Mouse (Mus musculus) embryonic facial prominence, embryonic 11.5 days (tissue): ENCODE measurements around the gene Resp18. TPM values are rescaled to one million over a fixed set of nuclear protein-coding genes. Genes with fewer than 3 reads are reported as not detected.

Source experiments
- ATAC-seq: fragments of 200-750 bp; cut with Nextera tagmentation; replicated peaks from 2 replicates; pipeline ENCODE4 v1.8.0; 2017; ENCODE audit warnings: low read depth; ENCODE audit not compliant: insufficient number of reproducible peaks, low FRiP score, low TSS enrichment
- DNase-seq: peaks from one replicate; pipeline ENCODE4 v3.0.0-alpha.2; 2015; ENCODE audit warnings: low spot score
- H3K27ac ChIP-seq: fragments of 300-500 bp; sonication (generic); replicated peaks from 2 replicates; pipeline ENCODE4 v1.5.1; 2014; ENCODE audit warnings: mild to moderate bottlenecking, low read depth, low read length, control low read depth
- H3K27me3 ChIP-seq: fragments of 300-500 bp; sonication (generic); 2 replicates; pipeline ENCODE4 v1.6.1; 2014; ENCODE audit warnings: mild to moderate bottlenecking, low read length, moderate library complexity, mixed read lengths; ENCODE audit not compliant: control insufficient read depth, insufficient read depth
- H3K36me3 ChIP-seq: fragments of 300-500 bp; sonication (generic); replicated peaks from 2 replicates; pipeline ENCODE4 v1.6.1; 2014; ENCODE audit warnings: low read depth, mild to moderate bottlenecking, low read length, moderate library complexity, mixed read lengths; ENCODE audit not compliant: control insufficient read depth, insufficient read depth
- H3K4me1 ChIP-seq: fragments of 300-500 bp; sonication (generic); 2 replicates; pipeline ENCODE4 v1.6.1; 2014; ENCODE audit warnings: low read length, mixed read lengths; ENCODE audit not compliant: control insufficient read depth, insufficient read depth
- H3K4me2 ChIP-seq: fragments of 300-500 bp; sonication (generic); 2 replicates; pipeline ENCODE4 v1.6.1; 2014; ENCODE audit warnings: low read depth, mild to moderate bottlenecking, control low read depth, low read length, moderate library complexity
- H3K4me3 ChIP-seq: fragments of 300-500 bp; sonication (generic); 2 replicates; pipeline ENCODE4 v1.5.1; 2014; ENCODE audit warnings: low read depth, low read length, control low read depth
- H3K9ac ChIP-seq: fragments of 300-500 bp; sonication (generic); replicated peaks from 2 replicates; pipeline ENCODE4 v1.6.1; 2014; ENCODE audit warnings: mild to moderate bottlenecking, control low read depth, low read length
- H3K9me3 ChIP-seq: fragments of 300-500 bp; sonication (generic); replicated peaks from 2 replicates; pipeline ENCODE4 v1.6.1; 2016; ENCODE audit warnings: mild to moderate bottlenecking, low read length, inconsistent platforms, mixed read lengths; ENCODE audit not compliant: control insufficient read depth
- WGBS: fragments of 180-500 bp; shearing (Covaris S2); extraction: QIAGEN DNeasy Blood & Tissue Kit; methylation state at CpG from one replicate; pipeline ENCODE4 v1.1.7; 2014; 5-methylcytosine and 5-hydroxymethylcytosine counted together
- polyA plus RNA-seq: library from polyadenylated mRNA; unstranded; fragments of >200 nt; fragmentation: Nextera tagmentation; extraction: Ambion mirVana; gene quantifications from 2 replicates; pipeline ENCODE4 v1.2.1, GENCODE M21; 2014

Resp18 gene
- 4.9 and 5.8 TPM in 2 replicates for polyA plus RNA-seq

DNA sequence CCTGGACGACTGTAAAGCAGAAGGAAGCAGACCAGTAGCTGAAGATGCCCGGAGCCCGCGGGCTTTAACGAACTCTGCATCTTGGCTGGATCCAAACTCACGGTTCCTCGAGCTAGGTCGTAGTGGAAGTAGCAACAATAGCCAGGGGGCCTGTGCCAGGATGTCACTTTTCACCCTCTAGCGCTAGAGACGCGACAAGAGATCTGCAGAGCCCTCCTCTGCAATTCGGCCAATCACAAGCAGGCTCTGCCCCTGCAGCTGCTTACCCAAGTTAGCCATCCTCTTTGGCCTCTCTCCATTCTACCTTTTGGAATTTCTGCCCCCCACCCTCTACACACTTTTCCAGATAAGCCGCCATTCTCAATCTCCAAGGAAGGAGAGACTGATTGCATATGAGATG, at the start of gene Resp18:
Gene Resp18 (minus strand): TSS at position 188 of the 400 bp plus-strand sequence.
- Histone ChIP-seq H3K27ac (no peak within 1 kb of the TSS), H3K4me1 (no peaks in the 10 kb centered on the region), H3K4me3 (no peak within 1 kb of the TSS), H3K36me3 (no peaks in the 10 kb centered on the region), H3K27me3 (peaks cover 12% of the 10 kb centered on the region; the same call in 1 of the 2 replicates), H3K9ac (no peak within 1 kb of the TSS), H3K4me2 (no peak within 1 kb of the TSS), H3K9me3 (no peaks in the 10 kb centered on the region)
- WGBS = 3% methylated on average over 13 of the region's 13 CpGs
- DNase-seq (no peak), ATAC-seq (no peak)

DNA sequence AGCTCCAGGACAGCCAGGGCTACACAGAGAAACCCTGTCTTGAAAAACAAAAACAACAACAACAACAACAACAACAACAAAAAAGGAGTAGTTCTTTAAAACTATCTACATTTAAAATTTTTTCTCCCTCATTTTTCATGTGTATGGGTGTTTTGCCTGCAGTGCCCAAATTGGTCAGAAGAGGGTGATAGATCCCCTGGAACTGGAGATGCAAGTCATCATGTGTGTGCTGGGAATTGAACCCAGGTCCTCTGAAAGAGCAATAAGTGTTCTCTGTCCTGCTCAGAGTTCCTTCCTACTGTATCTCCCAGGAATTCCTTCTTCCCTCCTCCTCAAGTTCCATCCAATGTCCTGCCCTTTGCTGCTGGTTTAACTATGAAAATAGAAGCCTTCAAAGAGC, 49.2 kb upstream of the Resp18 start:
- no peaks in the 10 kb centered on the region for H3K36me3 ChIP-seq
- H3K9ac ChIP-seq = no peak overlapping the region
- ATAC-seq (no peak), DNase-seq (no peak)
- H3K4me2 ChIP-seq = no peak overlapping the region
- H3K9me3 ChIP-seq = no peaks in the 10 kb centered on the region
- no peaks in the 10 kb centered on the region for H3K4me1 ChIP-seq
- H3K27me3 ChIP-seq = no peaks in the 10 kb centered on the region
- H3K4me3 ChIP-seq = no peak overlapping the region
- no peak overlapping the region for H3K27ac ChIP-seq

DNA sequence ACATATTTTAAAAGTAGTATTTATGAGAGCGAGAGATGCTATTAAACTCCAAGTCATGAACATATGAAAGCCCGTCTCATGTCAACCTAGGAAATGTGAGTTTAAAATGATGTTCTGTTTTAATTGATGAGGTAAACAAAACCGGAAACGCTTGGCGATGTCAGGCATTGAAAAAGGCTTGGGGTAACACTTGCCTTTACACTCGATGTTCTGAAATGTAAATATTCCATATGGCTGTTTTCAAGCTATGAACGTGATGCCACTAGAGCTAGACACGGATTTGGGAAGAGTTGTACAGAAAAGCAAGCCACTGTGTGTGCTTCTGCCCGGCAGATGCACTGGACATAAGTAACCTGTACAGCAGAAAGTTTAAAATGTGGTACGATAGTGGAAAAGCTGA, 41.0 kb upstream of the Resp18 start:
- H3K4me1 ChIP-seq = no peaks in the 10 kb centered on the region
- H3K27me3 ChIP-seq = no peaks in the 10 kb centered on the region
- H3K9me3 ChIP-seq = no peaks in the 10 kb centered on the region
- H3K4me2 ChIP-seq = no peak overlapping the region
- no peak overlapping the region for H3K4me3 ChIP-seq
- no peak overlapping the region for H3K27ac ChIP-seq
- DNase-seq (no peak), ATAC-seq (no peak)
- no peaks in the 10 kb centered on the region; the same call in 1 of the 2 replicates for H3K36me3 ChIP-seq
- WGBS = 87% methylated on average over 10 of the region's 10 CpGs
- H3K9ac ChIP-seq = no peak overlapping the region

DNA sequence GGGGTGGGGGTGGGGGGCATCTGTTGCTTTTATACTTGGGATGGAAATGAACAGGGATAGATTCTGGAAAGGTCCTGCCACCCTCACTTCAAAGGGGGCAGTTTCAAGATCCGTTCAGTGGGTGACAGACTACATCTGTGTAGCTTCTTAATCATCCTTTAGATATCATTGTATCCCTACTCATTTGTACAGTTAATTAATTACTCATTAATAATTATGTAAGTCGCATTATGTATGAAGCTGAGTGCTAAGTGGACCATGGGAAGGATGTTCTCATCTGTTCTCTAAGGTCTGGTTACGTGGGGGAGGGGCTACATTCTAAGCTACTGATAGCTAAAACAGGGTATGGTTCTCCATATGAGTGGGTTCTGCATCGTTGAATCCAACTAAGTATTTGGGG, 40.5 kb upstream of the Resp18 start:
- no peak overlapping the region for H3K4me3 ChIP-seq
- no peaks in the 10 kb centered on the region for H3K27me3 ChIP-seq
- H3K9ac ChIP-seq = no peak overlapping the region
- whole genome bisulfite sequencing = 87% methylated on average over 4 of the region's 4 CpGs
- DNase-seq (no peak), ATAC-seq (no peak)
- no peaks in the 10 kb centered on the region; the same call in 1 of the 2 replicates for H3K36me3 ChIP-seq
- H3K27ac ChIP-seq = no peak overlapping the region
- no peaks in the 10 kb centered on the region for H3K4me1 ChIP-seq
- H3K9me3 ChIP-seq = no peaks in the 10 kb centered on the region
- H3K4me2 ChIP-seq = no peak overlapping the region

DNA sequence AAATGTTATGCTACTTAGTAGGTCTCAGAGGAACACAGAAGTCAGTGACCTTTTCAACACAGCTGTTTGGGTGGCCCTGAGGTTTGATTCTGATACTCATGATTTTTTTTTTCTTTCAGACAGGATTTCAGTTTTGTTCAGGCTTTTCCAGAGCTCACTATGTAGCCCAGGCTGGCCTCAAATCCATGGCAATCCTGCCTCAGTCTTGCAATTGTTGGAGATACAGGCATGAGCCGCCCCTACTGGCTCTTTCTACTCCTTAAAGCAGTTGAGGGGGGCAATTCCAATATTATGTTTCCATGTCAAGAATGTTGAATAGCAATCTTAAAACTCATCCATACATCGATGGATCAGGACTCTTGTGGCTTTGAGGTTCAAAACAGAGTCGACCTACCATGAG, 40.1 kb upstream of the Resp18 start:
- H3K4me3 ChIP-seq = no peak overlapping the region
- H3K9me3 ChIP-seq = no peaks in the 10 kb centered on the region
- ATAC-seq = no peak
- no peaks in the 10 kb centered on the region; the same call in 1 of the 2 replicates for H3K36me3 ChIP-seq
- peak overlapping the region; percentile 21; the same call in 1 of the 2 replicates for H3K4me2 ChIP-seq
- WGBS = 66% methylated on average over 3 of the region's 3 CpGs
- H3K27ac ChIP-seq = no peak overlapping the region
- no peaks in the 10 kb centered on the region for H3K27me3 ChIP-seq
- H3K9ac ChIP-seq = peak overlapping the region; percentile 43; the same call in 1 of the 2 replicates
- H3K4me1 ChIP-seq = no peaks in the 10 kb centered on the region
- DNase-seq = no peak

DNA sequence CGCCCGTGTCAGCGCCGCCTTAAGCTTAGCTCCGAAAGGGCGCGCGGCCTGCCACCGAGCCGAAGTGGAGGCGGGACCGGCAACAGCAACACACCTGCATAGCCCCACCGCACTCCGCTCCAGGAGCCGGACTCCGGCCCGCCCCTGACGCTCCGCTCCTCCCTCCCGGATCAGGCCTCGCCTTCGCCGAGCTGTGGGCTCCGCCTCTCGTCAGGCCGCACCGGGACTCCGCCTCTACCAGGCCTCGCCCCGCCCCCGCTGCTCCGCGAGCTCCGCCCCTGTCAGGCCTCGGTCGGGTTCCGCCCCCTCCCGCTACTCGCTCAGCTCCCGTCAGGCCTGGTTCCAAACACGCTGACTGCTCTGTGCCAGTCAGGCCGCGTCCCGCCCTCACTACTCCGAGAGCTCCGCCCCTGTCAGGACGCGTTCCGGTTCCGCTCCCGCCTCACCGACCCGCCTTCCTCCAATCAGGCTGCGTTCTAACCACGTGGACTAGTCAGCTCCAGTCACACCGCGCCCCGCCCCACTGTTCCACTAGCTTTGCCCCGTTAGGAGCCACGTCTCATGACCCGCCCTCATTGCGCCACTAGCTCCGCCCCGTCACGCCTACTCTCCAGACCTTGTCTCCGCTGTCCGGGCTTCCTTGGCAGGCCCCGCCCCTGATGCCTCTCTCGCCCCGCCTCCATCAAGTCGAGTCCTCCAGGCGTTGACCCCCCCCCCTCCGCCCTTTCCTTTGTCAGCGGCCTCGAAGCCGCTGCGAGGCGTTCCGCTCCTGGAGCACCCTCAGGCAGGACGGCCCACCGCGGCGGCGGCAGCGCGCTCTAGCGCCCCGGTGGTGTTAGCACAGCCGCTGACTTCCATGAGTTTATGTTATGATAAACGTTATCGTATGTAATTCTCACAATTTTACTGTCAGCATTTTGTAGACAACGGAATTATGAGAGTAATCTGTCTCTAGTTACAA, 39.3 kb upstream of the Resp18 start, which contains the start of gene Dnpep:
Gene Dnpep (minus strand): TSS at position 750 of the 961 bp plus-strand sequence.
- Histone ChIP-seq H3K27me3 (no peaks in the 10 kb centered on the region), H3K36me3 (no peaks in the 10 kb centered on the region; the same call in 1 of the 2 replicates), H3K27ac (peak within 1 kb of the TSS; percentile 78), H3K4me3 (peak within 1 kb of the TSS; percentile 66), H3K9ac (peak within 1 kb of the TSS; percentile 69), H3K9me3 (no peaks in the 10 kb centered on the region), H3K4me1 (no peaks in the 10 kb centered on the region), H3K4me2 (peak within 1 kb of the TSS; percentile 52)
- ATAC-seq = peak; percentile 98
- under 1% methylated on average over 92 of the region's 92 CpGs for WGBS
- peak; percentile 100 for DNase-seq

DNA sequence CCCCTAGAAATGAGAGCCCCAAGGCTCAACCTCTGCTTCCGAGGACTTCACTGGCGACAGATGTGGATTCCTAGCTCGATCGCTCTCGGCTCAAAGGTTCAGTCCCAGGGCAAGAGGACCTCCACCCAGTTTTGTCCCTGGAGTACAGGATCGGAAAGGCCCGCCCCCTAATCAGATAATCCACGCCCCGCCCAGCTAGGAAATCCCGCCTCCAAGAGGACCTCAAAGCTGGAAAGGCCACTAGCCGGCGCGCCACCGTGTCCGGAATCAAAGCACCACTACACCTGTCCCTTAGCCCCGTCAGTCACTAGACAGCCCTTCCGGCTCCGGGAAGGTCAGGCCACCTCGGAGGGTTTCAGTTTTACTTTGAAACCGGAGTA, 38.6 kb upstream of the Resp18 start:
- H3K27ac ChIP-seq = peak overlapping the region; percentile 78
- H3K4me2 ChIP-seq = peak overlapping the region; percentile 52
- WGBS = 1% methylated on average over 20 of the region's 20 CpGs
- ATAC-seq (no peak), DNase-seq (peak; percentile 87)
- peak overlapping the region; percentile 66 for H3K4me3 ChIP-seq
- no peaks in the 10 kb centered on the region; the same call in 1 of the 2 replicates for H3K36me3 ChIP-seq
- H3K27me3 ChIP-seq = no peaks in the 10 kb centered on the region
- H3K9ac ChIP-seq = peak overlapping the region; percentile 69
- H3K4me1 ChIP-seq = no peaks in the 10 kb centered on the region
- H3K9me3 ChIP-seq = no peaks in the 10 kb centered on the region
